Mouse (Mus musculus) left cerebral cortex, adult 11 months (tissue): ENCODE data around the gene Olfr224.

Source experiments
- DNase-seq: peaks from one replicate; pipeline ENCODE4 v3.0.0; 2022; ENCODE audit warnings: low spot score

Gene Olfr224

DNA sequence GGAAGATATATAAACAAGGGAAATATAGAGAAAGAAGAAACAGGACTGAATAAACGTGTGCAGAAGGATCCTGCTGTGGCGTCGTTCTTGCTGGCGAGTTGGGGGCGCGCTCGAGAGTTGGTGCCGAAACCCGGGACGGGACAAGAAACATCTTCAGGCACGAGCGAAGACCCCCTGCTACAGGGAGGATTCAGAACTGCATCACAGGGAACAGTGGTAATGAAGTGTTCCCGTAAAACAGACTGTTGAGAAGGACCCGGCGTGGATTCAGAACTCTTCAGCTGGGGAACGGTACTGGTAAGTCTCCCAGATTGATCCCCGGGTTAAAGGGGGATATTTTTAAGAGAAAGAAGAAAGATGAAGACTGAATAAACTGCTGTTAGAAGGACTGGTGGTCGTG, 51.4 kb downstream of the Olfr224 start:
- peak; percentile 47 for DNase-seq
